Mouse (Mus musculus) erythroblast, embryonic 14.5 days (primary cell): ENCODE data around the gene Tmem63b. TPM values are rescaled to one million over a fixed set of nuclear protein-coding genes. Genes with fewer than 3 reads are reported as not detected.
A peak's percentile ranks its signal among the peaks of the same experiment; 100 is the strongest.

Experiments used
- H3K27me3 ChIP-seq: 2 replicates; pipeline ENCODE4 v1.6.1; 2012; ENCODE audit warnings: inconsistent platforms; ENCODE audit not compliant: control insufficient read depth
- H3K36me3 ChIP-seq: 2 replicates; pipeline ENCODE4 v1.6.1; 2012; ENCODE audit warnings: mild to moderate bottlenecking, inconsistent platforms; ENCODE audit not compliant: control insufficient read depth
- H3K4me1 ChIP-seq: 2 replicates; pipeline ENCODE4 v1.6.1; 2012; ENCODE audit warnings: inconsistent platforms; ENCODE audit not compliant: control insufficient read depth
- H3K4me3 ChIP-seq: replicated peaks from 2 replicates; pipeline ENCODE3; 2012; ENCODE audit warnings: moderate library complexity, mild to moderate bottlenecking, inconsistent platforms
- H3K9me3 ChIP-seq: 2 replicates; pipeline ENCODE4 v1.6.1; 2012; ENCODE audit warnings: low read length, inconsistent platforms, mixed read lengths; ENCODE audit not compliant: control insufficient read depth
- GATA1 ChIP-seq: IDR thresholded peaks from 2 replicates; pipeline ENCODE4 v1.6.1; 2012; ENCODE audit warnings: low read length, inconsistent platforms, mixed read lengths
- TAL1 ChIP-seq: IDR thresholded peaks from 3 replicates; pipeline ENCODE4 v1.6.1; 2012; ENCODE audit warnings: low read length, inconsistent platforms, mixed read lengths
- polyA plus RNA-seq: library from polyadenylated mRNA; stranded (reverse); fragments of >175 nt; gene quantifications from 2 replicates; pipeline ENCODE4 v1.2.3, GENCODE M21; 2012

Tmem63b gene
- 1.2 and 1.7 TPM in 2 replicates for polyA plus RNA-seq

DNA sequence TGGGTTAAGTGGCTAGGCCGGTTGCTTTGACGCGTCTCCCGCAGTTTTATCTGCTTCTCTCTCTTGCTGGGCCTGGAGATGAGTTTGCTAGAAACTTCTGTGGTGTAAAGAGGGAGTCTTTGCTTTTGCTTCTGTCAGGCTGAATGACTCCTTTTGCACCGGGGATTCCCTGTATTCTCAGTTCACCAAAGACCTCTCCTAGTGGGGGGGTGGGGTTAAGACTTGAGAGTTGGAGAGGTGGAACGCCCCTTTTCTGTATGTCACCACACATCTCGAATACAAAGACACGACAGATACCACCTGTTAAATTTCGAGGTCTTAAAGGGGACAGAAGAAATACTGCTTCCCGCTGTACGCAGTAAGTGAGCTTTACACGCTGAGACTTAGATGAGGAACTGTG lies at the start of gene Tmem63b:
Tmem63b (minus strand) TSS at position 190 of the 400 bp plus-strand sequence.
- no peaks in the 10 kb centered on the region for H3K9me3 ChIP-seq
- peaks cover 7% of the 10 kb centered on the region for H3K27me3 ChIP-seq
- H3K36me3 ChIP-seq, result peaks cover 12% of the 10 kb centered on the region
- H3K4me3 ChIP-seq, result peak within 1 kb of the TSS; percentile 89
- TF ChIP-seq TAL1 (no peak), GATA1 (no peak)
- peaks cover 50% of the 10 kb centered on the region for H3K4me1 ChIP-seq

GRCm38 (mm10) chr17:45735382-45736310 lies 48.9 kb upstream of the Tmem63b start:
- H3K4me3 ChIP-seq, result peak overlapping the region; percentile 72

GRCm38 (mm10) chr17:45734881-45735280 lies 48.2 kb upstream of the Tmem63b start:
- TF ChIP-seq GATA1 (no peak), TAL1 (no peak)
- Histone ChIP-seq H3K4me1 (peaks cover 50% of the 10 kb centered on the region), H3K27me3 (peaks cover 36% of the 10 kb centered on the region), H3K9me3 (no peaks in the 10 kb centered on the region), H3K36me3 (no peaks in the 10 kb centered on the region), H3K4me3 (no peak overlapping the region)

More at GRCm38 (mm10) chr17:45735382-45736310, 48.9 kb upstream of the Tmem63b start:
- Histone ChIP-seq H3K27me3 (peaks cover 36% of the 10 kb centered on the region), H3K36me3 (no peaks in the 10 kb centered on the region), H3K4me1 (peaks cover 50% of the 10 kb centered on the region), H3K9me3 (no peaks in the 10 kb centered on the region)
- no peak for TF ChIP-seq GATA1
- TF ChIP-seq TAL1, result no peak

DNA sequence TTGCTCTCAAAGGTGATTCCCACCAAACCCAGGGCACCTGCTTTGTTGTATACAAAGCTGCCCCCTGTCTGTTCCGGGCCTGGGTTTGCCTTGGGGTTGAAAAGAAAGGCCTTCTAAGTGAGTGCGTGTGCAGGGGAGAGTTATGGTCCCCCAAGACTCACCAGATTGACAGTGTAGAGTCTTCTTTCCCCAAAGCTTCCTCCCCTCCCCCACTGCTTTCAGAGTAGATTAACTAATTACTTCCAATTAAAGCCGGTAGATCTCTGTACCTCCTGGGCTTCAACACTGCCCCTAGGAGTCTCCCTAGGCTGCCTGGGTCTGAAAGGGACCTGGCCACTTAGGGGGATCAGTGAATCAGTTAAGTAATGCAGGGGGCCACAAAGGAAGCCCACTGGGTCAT lies 47.6 kb upstream of the Tmem63b start:
- no peak overlapping the region for H3K4me3 ChIP-seq
- TF ChIP-seq GATA1 (no peak), TAL1 (no peak)
- H3K36me3 ChIP-seq, result no peaks in the 10 kb centered on the region
- peaks cover 36% of the 10 kb centered on the region for H3K27me3 ChIP-seq
- H3K9me3 ChIP-seq, result no peaks in the 10 kb centered on the region
- H3K4me1 ChIP-seq, result peaks cover 48% of the 10 kb centered on the region

DNA sequence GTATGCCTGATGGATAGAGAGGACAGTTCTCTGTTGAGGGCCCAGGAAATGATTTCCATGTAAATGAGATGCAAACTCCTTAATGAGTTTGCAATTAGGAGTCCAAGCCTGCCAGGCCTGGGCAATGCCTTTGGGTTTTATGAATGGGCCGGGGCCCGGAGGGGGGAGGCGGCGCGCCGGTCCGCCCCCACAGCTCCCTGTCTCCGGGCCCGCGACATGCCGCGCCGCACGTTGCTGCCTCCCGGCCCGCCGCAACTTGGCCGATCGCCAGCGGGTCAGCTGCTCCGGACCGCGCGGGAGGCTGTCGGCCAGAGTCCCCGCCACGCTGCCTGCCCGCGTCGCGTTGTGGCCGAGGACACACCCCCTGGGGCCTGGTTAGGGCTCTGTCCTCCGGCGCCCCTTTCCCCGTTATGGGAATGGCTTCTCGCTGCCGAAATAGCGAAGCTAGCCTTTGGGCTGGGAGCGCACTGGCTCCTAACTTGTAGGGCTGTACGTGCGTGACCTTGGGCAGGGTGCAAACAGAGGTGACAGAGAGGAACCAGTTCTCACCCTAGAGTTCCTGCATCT lies 47.1 kb upstream of the Tmem63b start, which contains the start of gene 1600014C23Rik:
1600014C23Rik (minus strand) TSS at position 110 of the 567 bp plus-strand sequence.
- peaks cover 45% of the 10 kb centered on the region for H3K4me1 ChIP-seq
- H3K36me3 ChIP-seq, result no peaks in the 10 kb centered on the region
- H3K4me3 ChIP-seq, result peak within 1 kb of the TSS; percentile 10
- no peaks in the 10 kb centered on the region for H3K9me3 ChIP-seq
- TF ChIP-seq TAL1 (no peak), GATA1 (no peak)
- H3K27me3 ChIP-seq, result peaks cover 36% of the 10 kb centered on the region

DNA sequence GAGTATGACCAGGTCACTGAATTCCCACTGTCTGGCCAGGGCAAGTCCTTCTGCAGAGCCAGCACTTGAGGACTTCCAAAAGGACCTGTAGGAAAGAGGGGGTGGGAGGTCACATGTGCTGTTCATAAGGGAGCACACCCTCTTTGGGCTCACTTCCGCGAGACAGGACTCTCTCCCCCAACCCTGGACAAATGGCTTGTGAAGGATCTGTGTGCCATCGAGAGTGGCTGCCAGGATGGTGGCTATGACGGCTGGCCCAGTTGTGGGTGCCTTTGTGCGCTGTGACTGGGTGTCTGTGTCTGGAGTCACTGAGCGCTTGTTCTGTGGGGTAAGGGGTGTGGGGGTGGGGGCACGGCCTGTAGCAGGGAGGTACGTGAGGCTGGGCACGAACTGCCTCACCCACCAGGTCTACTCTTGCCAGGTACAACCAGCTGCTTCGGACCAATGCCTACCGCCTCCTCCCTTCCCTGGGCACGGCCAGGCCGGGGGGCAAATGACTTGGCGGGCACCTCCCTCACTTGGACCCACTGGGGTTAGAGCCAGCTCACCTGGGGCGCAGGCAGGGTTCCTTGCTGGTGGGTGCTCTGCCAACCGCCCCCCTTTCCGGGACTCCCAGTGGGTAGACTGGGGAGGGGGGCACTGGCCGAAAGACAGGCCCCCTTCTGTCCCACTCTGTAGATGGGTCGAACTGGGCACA lies 46.5 kb upstream of the Tmem63b start:
- Histone ChIP-seq H3K27me3 (peaks cover 36% of the 10 kb centered on the region), H3K36me3 (no peaks in the 10 kb centered on the region), H3K4me3 (no peak overlapping the region), H3K4me1 (peaks cover 45% of the 10 kb centered on the region), H3K9me3 (no peaks in the 10 kb centered on the region)
- no peak for TF ChIP-seq TAL1

GRCm38 (mm10) chr17:45731172-45731864 lies 44.6 kb upstream of the Tmem63b start:
- H3K27me3 ChIP-seq, result peaks cover 36% of the 10 kb centered on the region
- TF ChIP-seq GATA1 (no peak), TAL1 (no peak)
- no peaks in the 10 kb centered on the region for H3K36me3 ChIP-seq
- no peaks in the 10 kb centered on the region for H3K9me3 ChIP-seq
- H3K4me1 ChIP-seq, result peaks cover 46% of the 10 kb centered on the region
- H3K4me3 ChIP-seq, result no peak overlapping the region

DNA sequence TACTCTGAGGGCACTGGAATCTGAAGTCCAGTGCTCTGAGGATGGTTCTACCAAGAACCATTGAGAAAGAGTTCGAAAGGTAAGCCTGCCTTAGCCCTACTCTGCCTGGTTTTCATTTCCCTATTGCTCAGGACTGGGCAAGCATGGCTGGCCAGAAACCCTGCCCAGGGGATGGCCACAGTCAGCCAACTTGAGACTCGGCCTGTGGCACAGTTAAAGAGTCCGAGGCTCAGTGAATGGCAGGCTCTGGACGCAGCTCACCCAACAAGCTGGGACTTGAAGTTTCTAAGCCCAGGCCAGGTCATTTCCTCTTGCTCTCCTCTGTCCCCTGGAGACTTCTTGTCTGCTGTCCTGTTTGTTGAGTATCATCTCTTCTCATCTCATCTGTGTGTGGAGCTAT lies 44.0 kb upstream of the Tmem63b start:
- H3K36me3 ChIP-seq, result no peaks in the 10 kb centered on the region
- H3K27me3 ChIP-seq, result peaks cover 36% of the 10 kb centered on the region
- H3K4me3 ChIP-seq, result no peak overlapping the region
- H3K9me3 ChIP-seq, result no peaks in the 10 kb centered on the region
- peaks cover 46% of the 10 kb centered on the region for H3K4me1 ChIP-seq
- no peak for TF ChIP-seq TAL1

GRCm38 (mm10) chr17:45729387-45729786 lies 42.7 kb upstream of the Tmem63b start:
- no peak for TF ChIP-seq GATA1
- no peak for TF ChIP-seq TAL1
- H3K4me1 ChIP-seq, result peaks cover 45% of the 10 kb centered on the region
- H3K36me3 ChIP-seq, result no peaks in the 10 kb centered on the region
- no peaks in the 10 kb centered on the region for H3K9me3 ChIP-seq
- peaks cover 29% of the 10 kb centered on the region for H3K27me3 ChIP-seq
- H3K4me3 ChIP-seq, result no peak overlapping the region
